Mouse (Mus musculus): ENCODE measurements at regions not wholly inside any gene's neighbourhood (a gene's known extent, or its start where the extent isn't known, plus 50 kb on each side); places are given as distances from the start of the nearest gene placed in this dataset.

DNA sequence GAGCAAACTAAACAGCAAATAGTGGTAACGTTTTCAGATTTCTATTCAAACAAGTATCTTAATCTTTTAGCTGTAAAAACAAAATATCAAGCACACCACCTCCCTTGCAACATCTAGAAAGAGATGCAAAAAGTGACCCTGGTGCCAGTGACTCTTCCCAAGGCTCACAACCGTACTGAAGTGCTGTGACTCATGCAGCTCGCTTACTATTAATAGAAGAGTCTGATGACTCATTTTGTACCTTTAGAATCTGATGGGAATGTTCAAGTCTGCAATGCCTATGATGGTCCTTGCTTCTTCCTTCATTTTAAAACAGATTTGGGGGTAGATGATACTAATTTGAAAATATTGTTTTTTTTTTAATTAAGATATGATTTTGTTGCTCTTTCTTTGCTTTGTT, 88.5 kb downstream of the Arrdc3 start:
- Histone ChIP-seq H3K27me3 (ENCODE audit: control insufficient read depth, insufficient read depth, insufficient read length) (no peaks in the 10 kb centered on the region), H3ac (ENCODE audit: control insufficient read depth, insufficient read length) (no peak overlapping the region), H3K4me2 (ENCODE audit: low read depth) (no peak overlapping the region), H3K79me2 (ENCODE audit: control insufficient read depth, insufficient read depth) (no peaks in the 10 kb centered on the region), H3K4me3 (no peak overlapping the region), H3K36me3 (ENCODE audit: control insufficient read depth, insufficient read depth) (no peaks in the 10 kb centered on the region)
- TF ChIP-seq MAX (IDR thresholded peaks at IDR 0.05; ENCODE audit: low read depth) (no peak), TCF12 (IDR thresholded peaks at IDR 0.05; ENCODE audit: insufficient read depth, poor library complexity, severe bottlenecking) (no peak), TCF3 (IDR thresholded peaks at IDR 0.05; ENCODE audit: insufficient read length, low read depth) (no peak), POLR2AphosphoS2 (IDR thresholded peaks at IDR 0.05; ENCODE audit: insufficient read length, low read depth) (no peak), POLR2A (IDR thresholded peaks at IDR 0.05; ENCODE audit: insufficient read length, low read depth) (no peak), USF1 (IDR thresholded peaks at IDR 0.05; ENCODE audit: low read depth) (no peak), MYOD1 (IDR thresholded peaks at IDR 0.05; ENCODE audit: control insufficient read depth in 1 of 3, insufficient read length in 2 of 3, low read depth in 2 of 3) (no peak), MYOG (IDR thresholded peaks at IDR 0.05; ENCODE audit: control insufficient read depth in 1 of 3, insufficient read depth in 1 of 3, insufficient read length in 2 of 3, low read depth in 2 of 3) (no peak), SRF (IDR thresholded peaks at IDR 0.05; ENCODE audit: control insufficient read depth, insufficient read length, low read depth) (no peak)

DNA sequence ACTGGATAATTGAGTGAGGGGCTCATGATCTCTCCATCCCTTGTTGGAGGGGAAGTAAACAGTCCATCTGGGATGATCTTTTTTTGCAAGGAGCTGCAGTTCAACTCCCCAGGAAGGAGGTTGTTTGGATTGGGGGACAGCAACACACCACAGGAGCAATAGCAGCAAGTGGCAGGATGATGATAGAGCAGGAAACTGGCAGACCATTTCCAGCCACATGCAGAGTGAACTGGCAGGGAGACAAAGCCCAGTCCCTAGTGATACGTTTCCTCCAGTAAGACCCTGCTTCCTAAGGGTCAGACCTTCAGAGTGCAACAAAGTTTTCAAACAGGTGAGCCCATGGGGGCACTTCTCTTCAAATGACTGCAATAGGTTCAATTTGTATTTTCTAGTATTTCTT, 91.2 kb downstream of the Arrdc3 start:
- H3K79me2 ChIP-seq (ENCODE audit: control insufficient read depth, insufficient read depth) = no peaks in the 10 kb centered on the region
- H3ac ChIP-seq (ENCODE audit: control insufficient read depth, insufficient read length) = no peak overlapping the region

DNA sequence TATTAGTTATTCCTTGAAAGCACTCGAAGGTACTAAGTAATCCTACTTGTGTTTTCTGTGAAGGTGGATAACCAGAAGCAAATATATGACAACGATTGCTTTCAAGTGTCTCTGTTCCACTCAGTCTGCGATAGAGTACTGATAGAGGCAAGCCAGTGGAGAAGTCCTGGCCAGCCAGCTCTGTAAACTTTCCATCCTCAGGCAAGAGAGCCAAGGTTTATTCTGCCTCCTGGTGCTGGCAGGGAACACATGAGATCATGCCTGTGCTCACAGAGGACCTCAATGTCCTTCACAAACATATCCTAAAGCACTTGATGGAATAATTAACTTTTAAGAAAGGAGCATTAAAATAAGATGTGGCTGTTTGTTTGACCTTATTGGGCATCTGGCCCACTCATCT, 94.1 kb downstream of the Arrdc3 start:
- TF ChIP-seq MYOD1 (IDR thresholded peaks at IDR 0.05; ENCODE audit: control insufficient read depth in 1 of 3, insufficient read length in 2 of 3, low read depth in 2 of 3) (no peak), TCF12 (IDR thresholded peaks at IDR 0.05; ENCODE audit: insufficient read depth, poor library complexity, severe bottlenecking) (no peak), E2F4 (IDR thresholded peaks at IDR 0.05; ENCODE audit: insufficient read depth) (no peak), POLR2A (IDR thresholded peaks at IDR 0.05; ENCODE audit: insufficient read length, low read depth) (no peak), POLR2AphosphoS2 (IDR thresholded peaks at IDR 0.05; ENCODE audit: insufficient read length, low read depth) (no peak), TCF3 (IDR thresholded peaks at IDR 0.05; ENCODE audit: insufficient read length, low read depth) (no peak), USF1 (IDR thresholded peaks at IDR 0.05; ENCODE audit: low read depth) (no peak), CEBPB (IDR thresholded peaks at IDR 0.05; ENCODE audit: insufficient read depth, poor library complexity, severe bottlenecking) (no peak), REST (IDR thresholded peaks at IDR 0.05; ENCODE audit: insufficient read depth, insufficient read length) (no peak), MAX (IDR thresholded peaks at IDR 0.05; ENCODE audit: low read depth) (no peak), SRF (IDR thresholded peaks at IDR 0.05; ENCODE audit: control insufficient read depth, insufficient read length, low read depth) (no peak), MYOG (IDR thresholded peaks at IDR 0.05; ENCODE audit: control insufficient read depth in 1 of 3, insufficient read depth in 1 of 3, insufficient read length in 2 of 3, low read depth in 2 of 3) (no peak)
- H3K27me3 ChIP-seq (ENCODE audit: control insufficient read depth, insufficient read depth, insufficient read length) = no peaks in the 10 kb centered on the region
- H3K79me2 ChIP-seq (ENCODE audit: control insufficient read depth, insufficient read depth) = no peaks in the 10 kb centered on the region
- no peak overlapping the region for H3ac ChIP-seq (ENCODE audit: control insufficient read depth, insufficient read length)
- no peaks in the 10 kb centered on the region for H3K36me3 ChIP-seq (ENCODE audit: control insufficient read depth, insufficient read depth)
- H3K4me2 ChIP-seq (ENCODE audit: low read depth) = no peak overlapping the region
- H3K4me3 ChIP-seq = no peak overlapping the region

More for the DNA sequence above, 91.2 kb downstream of the Arrdc3 start:
- no peak overlapping the region for H3K4me3 ChIP-seq
- no peak overlapping the region for H3K4me2 ChIP-seq (ENCODE audit: low read depth)
- TF ChIP-seq E2F4 (IDR thresholded peaks at IDR 0.05; ENCODE audit: insufficient read depth) (no peak), SRF (IDR thresholded peaks at IDR 0.05; ENCODE audit: control insufficient read depth, insufficient read length, low read depth) (no peak), CEBPB (IDR thresholded peaks at IDR 0.05; ENCODE audit: insufficient read depth, poor library complexity, severe bottlenecking) (no peak), MYOG (IDR thresholded peaks at IDR 0.05; ENCODE audit: control insufficient read depth in 1 of 3, insufficient read depth in 1 of 3, insufficient read length in 2 of 3, low read depth in 2 of 3) (no peak), TCF12 (IDR thresholded peaks at IDR 0.05; ENCODE audit: insufficient read depth, poor library complexity, severe bottlenecking) (no peak), REST (IDR thresholded peaks at IDR 0.05; ENCODE audit: insufficient read depth, insufficient read length) (no peak), TCF3 (IDR thresholded peaks at IDR 0.05; ENCODE audit: insufficient read length, low read depth) (no peak), MAX (IDR thresholded peaks at IDR 0.05; ENCODE audit: low read depth) (no peak), USF1 (IDR thresholded peaks at IDR 0.05; ENCODE audit: low read depth) (no peak), POLR2AphosphoS2 (IDR thresholded peaks at IDR 0.05; ENCODE audit: insufficient read length, low read depth) (no peak), POLR2A (IDR thresholded peaks at IDR 0.05; ENCODE audit: insufficient read length, low read depth) (no peak), MYOD1 (IDR thresholded peaks at IDR 0.05; ENCODE audit: control insufficient read depth in 1 of 3, insufficient read length in 2 of 3, low read depth in 2 of 3) (no peak)
- H3K27me3 ChIP-seq (ENCODE audit: control insufficient read depth, insufficient read depth, insufficient read length) = no peaks in the 10 kb centered on the region
- no peaks in the 10 kb centered on the region for H3K36me3 ChIP-seq (ENCODE audit: control insufficient read depth, insufficient read depth)

DNA sequence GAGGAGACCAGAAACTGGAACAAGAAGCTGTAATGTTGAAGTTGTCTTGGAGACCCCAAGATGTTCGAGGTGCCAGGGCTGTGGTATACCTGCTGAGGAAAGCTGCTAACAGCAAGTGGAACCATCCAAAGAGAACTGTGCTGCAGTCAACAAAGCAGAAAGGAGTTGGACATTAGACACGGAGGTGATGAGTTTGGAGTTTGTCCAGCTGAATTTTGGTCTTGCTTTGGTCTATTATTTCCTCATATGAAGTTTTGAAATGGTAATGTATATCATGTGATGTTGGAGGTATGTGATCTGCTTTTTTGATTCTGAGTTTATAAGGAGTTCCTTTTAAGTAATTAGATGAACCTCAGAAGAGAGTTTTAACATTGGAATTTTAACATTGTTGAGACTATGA, 98.0 kb downstream of the Arrdc3 start:
- H3K27me3 ChIP-seq (ENCODE audit: control insufficient read depth, insufficient read depth, insufficient read length) = no peaks in the 10 kb centered on the region
- H3ac ChIP-seq (ENCODE audit: control insufficient read depth, insufficient read length) = no peak overlapping the region
- no peak overlapping the region for H3K4me3 ChIP-seq
- H3K79me2 ChIP-seq (ENCODE audit: control insufficient read depth, insufficient read depth) = no peaks in the 10 kb centered on the region
- H3K4me2 ChIP-seq (ENCODE audit: low read depth) = no peak overlapping the region
- no peaks in the 10 kb centered on the region for H3K36me3 ChIP-seq (ENCODE audit: control insufficient read depth, insufficient read depth)
- TF ChIP-seq MAX (IDR thresholded peaks at IDR 0.05; ENCODE audit: low read depth) (no peak), POLR2A (IDR thresholded peaks at IDR 0.05; ENCODE audit: insufficient read length, low read depth) (no peak), MYOD1 (IDR thresholded peaks at IDR 0.05; ENCODE audit: control insufficient read depth in 1 of 3, insufficient read length in 2 of 3, low read depth in 2 of 3) (no peak), REST (IDR thresholded peaks at IDR 0.05; ENCODE audit: insufficient read depth, insufficient read length) (no peak), USF1 (IDR thresholded peaks at IDR 0.05; ENCODE audit: low read depth) (no peak), TCF12 (IDR thresholded peaks at IDR 0.05; ENCODE audit: insufficient read depth, poor library complexity, severe bottlenecking) (no peak), POLR2AphosphoS2 (IDR thresholded peaks at IDR 0.05; ENCODE audit: insufficient read length, low read depth) (no peak), SRF (IDR thresholded peaks at IDR 0.05; ENCODE audit: control insufficient read depth, insufficient read length, low read depth) (no peak), TCF3 (IDR thresholded peaks at IDR 0.05; ENCODE audit: insufficient read length, low read depth) (no peak)

DNA sequence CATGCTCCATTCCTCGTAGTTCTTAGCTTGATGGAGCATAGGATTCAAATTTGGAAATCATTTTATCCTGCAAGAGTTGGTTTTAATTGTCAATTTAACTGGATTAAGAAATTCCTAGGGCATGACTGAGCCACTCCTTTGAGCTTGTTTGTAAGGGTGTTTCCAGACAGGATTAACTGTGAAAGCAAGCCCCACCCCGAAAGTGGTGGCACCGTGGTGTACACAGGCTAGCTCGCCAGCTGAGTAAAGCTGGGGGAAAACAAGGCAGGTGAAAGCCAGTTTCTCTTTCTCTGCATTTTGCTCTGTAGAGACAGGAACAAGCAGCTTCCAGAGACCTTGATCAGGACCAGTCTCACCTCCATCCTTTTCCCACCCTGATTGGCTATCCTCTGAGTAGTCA, 103.5 kb downstream of the Arrdc3 start:
- no peaks in the 10 kb centered on the region for H3K79me2 ChIP-seq (ENCODE audit: control insufficient read depth, insufficient read depth)
- H3K36me3 ChIP-seq (ENCODE audit: control insufficient read depth, insufficient read depth) = no peaks in the 10 kb centered on the region
- H3ac ChIP-seq (ENCODE audit: control insufficient read depth, insufficient read length) = no peak overlapping the region
- no peaks in the 10 kb centered on the region for H3K27me3 ChIP-seq (ENCODE audit: control insufficient read depth, insufficient read depth, insufficient read length)
- TF ChIP-seq REST (IDR thresholded peaks at IDR 0.05; ENCODE audit: insufficient read depth, insufficient read length) (no peak), MYOD1 (IDR thresholded peaks at IDR 0.05; ENCODE audit: control insufficient read depth in 1 of 3, insufficient read length in 2 of 3, low read depth in 2 of 3) (no peak), CEBPB (IDR thresholded peaks at IDR 0.05; ENCODE audit: insufficient read depth, poor library complexity, severe bottlenecking) (no peak), MAX (IDR thresholded peaks at IDR 0.05; ENCODE audit: low read depth) (no peak), USF1 (IDR thresholded peaks at IDR 0.05; ENCODE audit: low read depth) (no peak), TCF3 (IDR thresholded peaks at IDR 0.05; ENCODE audit: insufficient read length, low read depth) (no peak), POLR2AphosphoS2 (IDR thresholded peaks at IDR 0.05; ENCODE audit: insufficient read length, low read depth) (no peak)
- H3K4me2 ChIP-seq (ENCODE audit: low read depth) = no peak overlapping the region
- no peak overlapping the region for H3K4me3 ChIP-seq
